Mouse (Mus musculus): ENCODE data around the gene Elovl7. TPM values are rescaled to one million over a fixed set of nuclear protein-coding genes. Genes with fewer than 3 reads are reported as not detected.

Gene Elovl7
- total RNA-seq, 4 experiments from 2014 or later = 9.0 to 9.9 (median 9.5) TPM

Other genes starting within 250 kb of the Elovl7 start
- 10 to 100 TPM; 39.2 to 48.6 (median 45.1) TPM for gene Smim15, start 170.0 kb upstream of the Elovl7 start, total RNA-seq (2022)
- gene Ndufaf2, start 55.8 kb upstream of the Elovl7 start, total RNA-seq (2022) = 10 to 100 TPM; 18.7 to 25.3 (median 22.8) TPM
- 10 to 100 TPM; 15.3 to 18.6 (median 16.3) TPM for gene Ercc8, start 55.7 kb upstream of the Elovl7 start, total RNA-seq (2022)
- gene Depdc1b, start 101.9 kb downstream of the Elovl7 start, total RNA-seq (2022) = under 1 TPM; 0.17 to 0.46 (median 0.33) TPM
- gene Pde4d, start 235.5 kb downstream of the Elovl7 start, total RNA-seq (2022) = 100 to 1,000 TPM in 2 of 4 experiments, 10 to 100 TPM in 2; 92.8 to 110 (median 99.5) TPM